Mouse (Mus musculus) MN1 (cell line): Measurements from ENCODE around the gene Serpine2.
A peak's percentile ranks its signal among the peaks of the same experiment; 100 is the strongest.

Experiments
- DNase-seq: peaks from one replicate; pipeline ENCODE4 v3.0.0-alpha.2; 2016; ENCODE audit warnings: low spot score

Gene Serpine2

GRCm38 (mm10) chr1:79757161-79757560 is 103.8 kb downstream of the Serpine2 start:
- DNase-seq = peak; percentile 16

DNA sequence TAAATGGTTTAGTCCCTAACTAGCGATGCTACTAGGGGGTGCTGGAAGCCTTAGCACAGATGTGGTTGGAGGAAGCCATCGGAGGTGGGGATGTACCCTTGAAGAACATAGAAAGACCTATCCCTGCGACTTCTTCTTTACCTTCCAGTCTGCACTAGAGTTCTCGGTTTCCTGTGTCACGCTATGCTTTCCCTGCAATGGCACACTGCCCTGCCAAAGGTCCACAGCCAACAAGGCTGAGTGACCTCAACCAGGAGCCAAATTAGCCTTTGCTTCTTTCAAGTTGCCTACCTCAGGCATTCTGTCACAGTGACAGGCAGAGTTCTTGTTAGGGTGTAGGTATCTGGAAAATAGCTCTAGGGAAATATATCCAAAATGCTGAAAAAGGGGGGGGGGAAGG is 104.6 kb downstream of the Serpine2 start:
- no peak for DNase-seq

- peak; percentile 21 for DNase-seq
Measured at GRCm38 (mm10) chr1:79755376-79755775, 105.6 kb downstream of the Serpine2 start.

DNA sequence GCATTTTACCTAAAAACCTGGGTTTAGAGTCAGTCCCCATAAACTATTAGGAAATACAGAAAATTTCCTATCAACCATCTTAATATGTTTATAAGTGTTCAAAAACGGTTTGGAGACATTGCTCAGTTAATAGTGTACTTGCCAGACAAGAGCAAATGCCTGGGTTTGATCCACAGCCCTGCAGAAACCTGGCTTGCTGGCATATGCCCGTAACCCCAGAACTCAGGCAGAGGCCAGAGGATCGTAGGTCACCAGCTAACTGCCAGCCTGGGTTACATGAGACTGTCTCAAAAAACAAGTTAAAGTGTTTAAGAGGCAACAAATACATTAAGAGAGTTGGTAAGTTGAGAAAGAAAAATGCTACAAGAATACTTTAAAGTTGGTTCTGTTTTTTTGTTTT is 106.0 kb downstream of the Serpine2 start:
- DNase-seq = no peak

DNA sequence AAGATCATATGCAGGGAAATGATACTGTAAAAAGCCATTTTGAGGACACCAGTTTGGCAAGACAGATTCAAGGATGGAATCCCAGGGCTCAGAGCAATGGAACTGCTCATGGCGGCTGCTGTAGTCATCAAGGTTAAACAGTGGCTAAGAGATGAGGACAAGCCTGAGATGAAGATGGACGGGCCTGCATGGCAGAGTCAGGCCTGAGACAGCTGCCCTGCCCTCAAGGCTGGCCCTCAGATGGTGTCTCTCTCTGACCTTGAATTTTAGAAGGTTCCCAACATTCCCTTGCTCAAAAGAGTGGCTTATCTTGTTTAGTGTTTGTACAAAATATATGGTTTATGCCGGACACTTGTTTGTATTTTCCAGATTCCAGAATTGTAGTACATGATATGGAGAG is 107.5 kb downstream of the Serpine2 start:
- no peak for DNase-seq

DNA sequence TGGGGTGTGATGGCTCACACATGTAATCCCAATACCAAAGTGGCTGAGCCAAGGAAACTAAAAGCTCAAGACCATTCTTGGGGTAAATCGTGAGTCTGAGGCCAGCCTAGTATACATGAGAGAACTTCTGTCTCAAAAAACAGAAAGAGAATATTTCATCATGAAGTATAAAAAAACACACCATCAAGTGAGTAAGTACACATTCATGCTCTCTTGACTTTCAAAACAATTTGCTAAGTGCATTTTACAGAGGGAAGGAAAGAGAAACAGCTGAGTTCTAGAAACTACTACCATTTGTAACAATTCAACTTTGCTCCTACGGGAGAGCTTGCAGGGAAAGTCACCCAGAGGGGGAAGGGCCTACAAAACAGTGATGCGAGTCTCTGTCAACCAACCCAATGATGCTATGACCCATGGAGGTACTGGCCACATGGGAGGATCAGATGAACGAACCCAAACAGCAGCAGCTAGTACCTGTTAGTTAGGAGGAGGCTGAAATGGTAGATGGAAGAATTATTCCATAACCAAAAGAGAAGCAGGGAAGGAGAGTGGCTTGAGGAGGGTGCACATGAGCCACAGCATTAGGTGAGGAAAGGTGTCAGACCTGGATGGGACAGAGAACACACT is 108.2 kb downstream of the Serpine2 start:
- DNase-seq = no peak

DNA sequence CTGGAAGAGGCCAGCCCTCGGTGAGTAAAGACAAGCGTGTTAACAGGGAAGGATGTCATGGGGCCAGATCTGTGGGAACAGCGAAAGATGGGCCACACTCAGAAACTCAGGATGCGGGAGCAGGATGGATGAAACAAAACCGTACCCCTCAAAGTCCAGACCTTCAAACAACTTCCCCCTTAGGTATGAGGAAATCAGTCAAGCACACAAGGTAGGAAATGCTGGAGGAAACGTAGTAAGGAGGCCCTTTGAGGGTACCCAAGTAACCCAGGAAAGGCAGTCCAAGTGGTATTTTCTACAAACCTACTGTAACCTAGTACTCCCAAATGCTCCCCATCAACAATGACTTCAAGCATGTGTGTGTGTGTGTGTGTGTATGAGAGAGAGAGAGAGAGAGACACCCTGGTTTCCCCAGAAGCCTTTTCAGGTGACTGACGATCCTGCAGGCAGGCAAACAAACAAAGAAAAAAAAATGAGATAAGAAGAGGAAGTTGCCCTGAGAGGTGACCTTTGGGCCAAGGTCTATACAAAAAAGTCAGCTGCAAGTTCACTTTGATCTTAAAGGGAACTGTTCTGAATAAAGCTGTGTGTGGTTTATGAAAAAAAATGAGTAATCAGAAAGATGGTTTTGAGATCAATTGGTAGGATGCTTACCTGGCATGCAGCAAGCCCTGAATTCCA is 108.8 kb downstream of the Serpine2 start:
- DNase-seq = no peak

DNA sequence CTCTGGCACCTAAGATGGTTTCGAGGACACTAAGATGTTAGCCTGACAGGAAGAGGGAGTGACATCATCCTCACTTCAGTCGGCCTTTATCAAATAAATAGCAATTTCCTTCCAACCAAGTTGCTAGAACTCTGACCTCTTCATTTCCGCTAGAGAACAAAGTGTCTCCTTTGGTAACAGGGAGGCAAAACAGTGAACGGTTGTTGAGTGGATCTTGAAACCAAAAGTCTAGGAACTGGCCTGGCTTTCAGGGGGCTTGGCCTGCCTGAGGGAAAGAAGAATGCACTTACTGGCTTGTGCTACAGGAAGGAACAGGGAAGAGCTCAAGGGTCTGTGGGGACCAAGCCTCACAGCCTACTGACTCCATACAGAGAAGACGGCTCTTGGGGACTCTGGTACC is 109.8 kb downstream of the Serpine2 start:
- DNase-seq = no peak

DNA sequence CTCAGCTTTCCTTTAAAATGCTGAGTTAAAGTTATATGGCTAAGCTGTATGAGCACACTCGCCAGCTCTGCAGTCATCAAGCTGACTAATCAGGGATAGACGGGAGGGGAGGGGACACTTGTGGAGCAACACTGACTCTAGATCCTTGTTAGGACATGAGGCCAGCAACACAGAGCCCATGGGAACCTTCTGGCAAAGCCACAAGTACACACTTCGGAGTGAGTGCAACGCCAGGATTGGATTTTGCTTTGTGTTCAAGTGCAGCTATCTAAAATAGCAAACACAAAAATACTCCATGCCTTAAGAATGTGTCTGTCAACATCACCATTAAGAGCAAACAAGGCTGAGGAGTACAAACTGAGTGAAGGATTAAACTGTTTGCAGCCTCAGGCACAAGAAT is 114.9 kb downstream of the Serpine2 start:
- no peak for DNase-seq
